Mouse (Mus musculus): ENCODE data around the gene Gm20388.
"Not testable (repeated sequence)": the region's sequence is repeated elsewhere in the genome, so short reads cannot be mapped to it uniquely, and the experiment has no call there.

The Gm20388 gene

GRCm38 (mm10) chr8:122616181-122616905 is 2705.7 kb downstream of the Gm20388 start:
- DNase-seq (ENCODE audit: low read depth, low spot score): no peak

GRCm38 (mm10) chr8:122617947-122618546 is 2707.4 kb downstream of the Gm20388 start:
- peak; percentile 73 for DNase-seq (ENCODE audit: low read depth, low spot score)

GRCm38 (mm10) chr8:122618660-122619378 is 2708.2 kb downstream of the Gm20388 start:
- no peak for DNase-seq (ENCODE audit: low read depth, low spot score)

- no peak for DNase-seq (ENCODE audit: low read depth, low spot score)
These were observed 2709.8 kb downstream of the Gm20388 start for GRCm38 (mm10) chr8:122620446-122620845.

GRCm38 (mm10) chr8:122622727-122623126 is 2712.1 kb downstream of the Gm20388 start, which contains the start of gene Pabpn1l:
Pabpn1l (minus strand) TSS chr8:122622739.
- DNase-seq (ENCODE audit: low read depth, low spot score): no peak

GRCm38 (mm10) chr8:122623844-122624642 is 2713.4 kb downstream of the Gm20388 start:
- DNase-seq (ENCODE audit: low read depth, low spot score): no peak

GRCm38 (mm10) chr8:122624653-122625052 is 2714.0 kb downstream of the Gm20388 start:
- no peak for DNase-seq (ENCODE audit: low read depth, low spot score)

GRCm38 (mm10) chr8:122625811-122626210 is 2715.2 kb downstream of the Gm20388 start:
- DNase-seq (ENCODE audit: low read depth, low spot score): no peak

GRCm38 (mm10) chr8:122626896-122627295 is 2716.3 kb downstream of the Gm20388 start:
- DNase-seq (ENCODE audit: low read depth, low spot score): no peak

- DNase-seq (ENCODE audit: low read depth, low spot score): no peak
These were observed 2718.7 kb downstream of the Gm20388 start for GRCm38 (mm10) chr8:122629388-122629787.

- DNase-seq (ENCODE audit: low read depth, low spot score): no peak
These were observed 2720.1 kb downstream of the Gm20388 start for GRCm38 (mm10) chr8:122630696-122631095.

- not testable (repeated sequence) for DNase-seq (ENCODE audit: low read depth, low spot score)
These were observed 2721.5 kb downstream of the Gm20388 start for GRCm38 (mm10) chr8:122632134-122632533.

- no peak for DNase-seq (ENCODE audit: low read depth, low spot score)
These were observed 2722.6 kb downstream of the Gm20388 start for GRCm38 (mm10) chr8:122633205-122633604.

GRCm38 (mm10) chr8:122635878-122636802 is 2725.5 kb downstream of the Gm20388 start:
- DNase-seq (ENCODE audit: low read depth, low spot score): no peak

GRCm38 (mm10) chr8:122636803-122637175 is 2726.1 kb downstream of the Gm20388 start:
- no peak for DNase-seq (ENCODE audit: low read depth, low spot score)

GRCm38 (mm10) chr8:122637230-122637629 is 2726.6 kb downstream of the Gm20388 start:
- DNase-seq (ENCODE audit: low read depth, low spot score): no peak

- no peak for DNase-seq (ENCODE audit: low read depth, low spot score)
These were observed 2728.0 kb downstream of the Gm20388 start for GRCm38 (mm10) chr8:122638601-122639000.

GRCm38 (mm10) chr8:122639521-122640248 is 2729.0 kb downstream of the Gm20388 start:
- DNase-seq (ENCODE audit: low read depth, low spot score): no peak

GRCm38 (mm10) chr8:122640825-122641224 is 2730.2 kb downstream of the Gm20388 start:
- DNase-seq (ENCODE audit: low read depth, low spot score): no peak

GRCm38 (mm10) chr8:122641406-122641805 is 2730.8 kb downstream of the Gm20388 start:
- no peak for DNase-seq (ENCODE audit: low read depth, low spot score)

Data from retina, adult 2 months (tissue).